Mouse (Mus musculus) lung, embryonic 15.5 days (tissue): ENCODE data around the gene Ccdc155. TPM values are rescaled to one million over a fixed set of nuclear protein-coding genes. Genes with fewer than 3 reads are reported as not detected.
A peak's percentile ranks its signal among the peaks of the same experiment; 100 is the strongest.

Experiments used
- ATAC-seq: fragments of 200-750 bp; cut with Nextera tagmentation; 2 replicates; pipeline ENCODE4 v1.8.0; 2017; ENCODE audit warnings: moderate number of reproducible peaks, borderline replicate concordance; ENCODE audit not compliant: low FRiP score, low TSS enrichment; ENCODE audit errors: extremely low read depth
- H3K27ac ChIP-seq: fragments of 300-500 bp; sonication (generic); 2 replicates; pipeline ENCODE4 v1.5.1; 2015; ENCODE audit warnings: moderate library complexity, mild to moderate bottlenecking, inconsistent platforms
- H3K27me3 ChIP-seq: fragments of 300-500 bp; sonication (generic); 2 replicates; pipeline ENCODE4 v1.6.1; 2015; ENCODE audit warnings: inconsistent platforms
- H3K36me3 ChIP-seq: fragments of 300-500 bp; sonication (generic); 2 replicates; pipeline ENCODE4 v1.6.1; 2015; ENCODE audit warnings: inconsistent platforms
- H3K4me1 ChIP-seq: fragments of 300-500 bp; sonication (generic); 2 replicates; pipeline ENCODE4 v1.6.1; 2015; ENCODE audit warnings: inconsistent platforms
- H3K4me2 ChIP-seq: fragments of 300-500 bp; sonication (generic); 2 replicates; pipeline ENCODE4 v1.6.1; 2015; ENCODE audit warnings: inconsistent platforms, mild to moderate bottlenecking, moderate library complexity
- H3K4me3 ChIP-seq: fragments of 300-500 bp; sonication (generic); 2 replicates; pipeline ENCODE4 v1.5.1; 2015; ENCODE audit warnings: mild to moderate bottlenecking, inconsistent platforms
- H3K9ac ChIP-seq: fragments of 300-500 bp; sonication (generic); 2 replicates; pipeline ENCODE4 v1.6.1; 2015; ENCODE audit warnings: inconsistent platforms
- H3K9me3 ChIP-seq: fragments of 300-500 bp; sonication (generic); 2 replicates; pipeline ENCODE4 v1.6.1; 2016; ENCODE audit warnings: inconsistent platforms
- WGBS: fragments of 180-500 bp; shearing (Covaris S2); methylation state at CpG from one replicate; pipeline ENCODE4 v1.1.7; 2015; 5-methylcytosine and 5-hydroxymethylcytosine counted together
- microRNA-seq: library from miRNA; unstranded; fragments of <30 nt; microRNA quantifications from one replicate; pipeline ENCODE4, GENCODE M21; 2016
- polyA plus RNA-seq: library from polyadenylated mRNA; unstranded; fragments of >200 nt; fragmentation: Nextera tagmentation; extraction: Ambion mirVana; gene quantifications from 2 replicates; pipeline ENCODE4 v1.2.1, GENCODE M21; 2015

The Ccdc155 gene
- polyA plus RNA-seq, 1 experiment from 2014 or later = 0.75 TPM

DNA sequence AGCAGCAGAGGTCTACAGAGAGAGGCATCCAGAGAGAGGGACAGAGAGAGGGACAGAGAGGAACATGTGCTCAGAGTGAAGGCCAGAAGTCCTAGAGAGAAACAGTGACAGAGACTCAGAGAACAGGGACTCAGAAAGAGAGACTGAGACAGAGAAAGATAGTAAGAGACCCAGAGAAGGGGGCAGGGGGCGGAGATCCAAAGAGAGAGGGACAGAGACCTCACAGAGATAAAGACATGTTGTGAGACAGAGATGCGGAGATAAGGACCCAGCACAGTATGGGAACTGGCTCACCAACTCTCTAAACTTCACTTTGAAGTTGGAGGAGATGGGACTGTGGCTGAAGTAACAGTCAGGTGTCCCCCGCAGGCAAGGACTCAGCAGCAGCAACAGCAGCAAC lies 69.3 kb downstream of the Ccdc155 start:
- no peak for ATAC-seq
- Histone ChIP-seq H3K9me3 (no peaks in the 10 kb centered on the region), H3K27ac (no peak overlapping the region), H3K4me2 (peak overlapping the region; percentile 82), H3K9ac (no peak overlapping the region), H3K27me3 (no peaks in the 10 kb centered on the region; the same call in 1 of the 2 replicates), H3K4me1 (peaks cover 9% of the 10 kb centered on the region; the same call in 1 of the 2 replicates), H3K4me3 (peak overlapping the region; percentile 69), H3K36me3 (no peaks in the 10 kb centered on the region)
- 54% methylated on average over 3 of the region's 3 CpGs for WGBS

DNA sequence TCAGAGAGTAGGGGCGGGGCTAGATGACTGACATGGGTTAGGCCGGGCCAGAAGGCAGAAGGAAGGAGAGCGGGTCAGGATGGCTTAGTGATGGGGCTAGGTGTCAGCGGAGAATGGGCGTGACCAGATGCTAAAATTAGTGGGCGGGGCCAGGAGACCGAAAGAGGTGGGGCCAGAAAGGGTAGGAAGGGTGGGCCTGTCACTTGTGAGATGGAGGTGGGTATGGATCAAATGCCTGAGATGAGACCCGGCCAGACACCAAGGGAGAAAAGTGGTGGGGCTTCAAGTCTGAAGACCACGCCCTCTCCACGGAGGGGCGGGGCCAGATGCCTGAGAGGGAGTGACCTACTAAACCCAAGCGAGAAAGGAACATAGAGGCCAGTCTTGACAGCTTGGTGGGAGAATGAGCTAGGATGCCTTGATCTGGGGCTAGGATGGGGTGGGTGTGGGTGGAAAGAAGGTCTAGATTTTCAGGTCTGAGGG lies 70.1 kb downstream of the Ccdc155 start:
- 9% methylated on average over 12 of the region's 12 CpGs for WGBS
- Histone ChIP-seq H3K4me2 (0 out of 2 replicates have a peak overlapping the region, but pooled peaks have one; percentile 0), H3K9ac (no peak overlapping the region)

More for the DNA sequence above, 70.1 kb downstream of the Ccdc155 start:
- H3K4me1 ChIP-seq = peaks cover 17% of the 10 kb centered on the region
- peak; percentile 40; the same call in 1 of the 2 replicates for ATAC-seq
- H3K27ac ChIP-seq = no peak overlapping the region
- H3K9me3 ChIP-seq = no peaks in the 10 kb centered on the region
- no peaks in the 10 kb centered on the region; the same call in 1 of the 2 replicates for H3K27me3 ChIP-seq
- no peak overlapping the region for H3K4me3 ChIP-seq
- H3K36me3 ChIP-seq = no peaks in the 10 kb centered on the region

Small RNAs within 50 kb of the gene (microRNA-seq; reads per million reads assigned to microRNA genes)
- gene Mir7055 = not detected

Other genes with a start within 250 kb of the Ccdc155 start
- gene Cpt1c, start 230.0 kb downstream of the Ccdc155 start, polyA plus RNA-seq = 14.5 and 15.0 TPM in 2 replicates
- gene Prmt1, start 218.3 kb downstream of the Ccdc155 start, polyA plus RNA-seq = 545 and 586 TPM in 2 replicates
- gene Irf3, start 207.2 kb downstream of the Ccdc155 start, polyA plus RNA-seq = 88.1 and 92.6 TPM in 2 replicates
- gene Bcl2l12, start 206.2 kb downstream of the Ccdc155 start, polyA plus RNA-seq = 66.3 and 66.7 TPM in 2 replicates
- 35.5 and 36.5 TPM in 2 replicates for gene Scaf1, start 188.5 kb downstream of the Ccdc155 start, polyA plus RNA-seq
- 49.7 and 50.4 TPM in 2 replicates for gene Rras, start 186.9 kb downstream of the Ccdc155 start, polyA plus RNA-seq
- gene Prr12, start 152.0 kb downstream of the Ccdc155 start, polyA plus RNA-seq = 10.9 and 11.1 TPM in 2 replicates
- gene Nosip, start 142.5 kb downstream of the Ccdc155 start, polyA plus RNA-seq = 74.9 and 75.1 TPM in 2 replicates
- 23.1 and 24.2 TPM in 2 replicates for gene Prrg2, start 142.2 kb downstream of the Ccdc155 start, polyA plus RNA-seq
- 353 and 358 TPM in 2 replicates for gene Rcn3, start 112.7 kb downstream of the Ccdc155 start, polyA plus RNA-seq
- gene Fcgrt, start 101.0 kb downstream of the Ccdc155 start, polyA plus RNA-seq = 73.6 and 83.1 TPM in 2 replicates
- gene Rps11, start 80.5 kb downstream of the Ccdc155 start, polyA plus RNA-seq = 1,432 and 1,559 TPM in 2 replicates
- 1,187 and 1,308 TPM in 2 replicates for gene Rpl13a, start 76.1 kb downstream of the Ccdc155 start, polyA plus RNA-seq
- 0.19 and 0.20 TPM in 2 replicates for gene Gm45713, start 68.7 kb downstream of the Ccdc155 start, polyA plus RNA-seq
- gene Flt3l, start 68.5 kb downstream of the Ccdc155 start, polyA plus RNA-seq = 1.5 and 8.3 TPM in 2 replicates
- 100 and 103 TPM in 2 replicates for gene Pih1d1, start 50.6 kb downstream of the Ccdc155 start, polyA plus RNA-seq
- gene Aldh16a1, start 50.3 kb downstream of the Ccdc155 start, polyA plus RNA-seq = 54.8 and 56.8 TPM in 2 replicates
- gene Slc17a7, start 40.9 kb downstream of the Ccdc155 start, polyA plus RNA-seq = 0.33 and 0.55 TPM in 2 replicates
- gene Gfy, start 25.3 kb downstream of the Ccdc155 start, polyA plus RNA-seq = not detected in 2 replicates
- not detected in 2 replicates for gene Pth2, start 23.9 kb downstream of the Ccdc155 start, polyA plus RNA-seq
- 0.54 and 1.1 TPM in 2 replicates for gene Dkkl1, start 7.3 kb upstream of the Ccdc155 start, polyA plus RNA-seq
- gene Tead2, start 10.9 kb upstream of the Ccdc155 start, polyA plus RNA-seq = 180 and 183 TPM in 2 replicates
- gene Cd37, start 34.2 kb upstream of the Ccdc155 start, polyA plus RNA-seq = 3.1 and 3.8 TPM in 2 replicates
- gene Slc6a16, start 36.2 kb upstream of the Ccdc155 start, polyA plus RNA-seq = 0.16 TPM in 1 of 2 replicates, not detected in the other
- gene Slc6a21, start 72.6 kb upstream of the Ccdc155 start, polyA plus RNA-seq = 0.09 TPM in 1 of 2 replicates, not detected in the other
- gene Trpm4, start 128.9 kb upstream of the Ccdc155 start, polyA plus RNA-seq = 19.1 and 20.0 TPM in 2 replicates
- 1.7 and 2.3 TPM in 2 replicates for gene Hrc, start 130.4 kb upstream of the Ccdc155 start, polyA plus RNA-seq
- 3.1 TPM in 2 replicates for gene Ppfia3, start 162.1 kb upstream of the Ccdc155 start, polyA plus RNA-seq
- 0.60 and 0.92 TPM in 2 replicates for gene Lin7b, start 165.7 kb upstream of the Ccdc155 start, polyA plus RNA-seq
- gene Snrnp70, start 190.8 kb upstream of the Ccdc155 start, polyA plus RNA-seq = 224 and 229 TPM in 2 replicates
- not detected in 2 replicates for gene Kcna7, start 200.8 kb upstream of the Ccdc155 start, polyA plus RNA-seq
- 3.5 TPM in 2 replicates for gene Ntf5, start 208.8 kb upstream of the Ccdc155 start, polyA plus RNA-seq
- gene Lhb, start 215.9 kb upstream of the Ccdc155 start, polyA plus RNA-seq = 0.25 and 0.70 TPM in 2 replicates
- 42.7 and 46.7 TPM in 2 replicates for gene Gys1, start 230.0 kb upstream of the Ccdc155 start, polyA plus RNA-seq
- 161 and 173 TPM in 2 replicates for gene Ruvbl2, start 233.2 kb upstream of the Ccdc155 start, polyA plus RNA-seq